Mouse (Mus musculus): ENCODE results near the gene Galnt17.

GRCm38 (mm10) chr5:131307656-131308151, 593 bp downstream of the Galnt17 start:
- TF ChIP-seq CTCF (IDR thresholded peaks at IDR 0.05) = peak; percentile 63
- TF ChIP-seq POLR2A (IDR thresholded peaks at IDR 0.05; ENCODE audit: insufficient read depth, low read depth, low read length) = no peak
- no peak for TF ChIP-seq EP300 (IDR thresholded peaks at IDR 0.05; ENCODE audit: insufficient read depth, low read depth, low read length)
